Mouse (Mus musculus) heart, postnatal 14 days (tissue): Measurements from ENCODE around the gene Dppa5a. TPM values are rescaled to one million over a fixed set of nuclear protein-coding genes. Genes with fewer than 3 reads are reported as not detected.
"Not testable (repeated sequence)": the region's sequence is repeated elsewhere in the genome, so short reads cannot be mapped to it uniquely, and the experiment has no call there.

Source experiments
- DNase-seq, 2 experiments: peaks; one replicate each; pipeline ENCODE4 v3.0.0; 2021 to 2022
- intact Hi-C: fragments of 180-260 bp; cut with DNase I; formaldehyde crosslinking; loops from one replicate; pipeline ENCODE4 v1.15.1; 2025
- total RNA-seq, 2 experiments: library from RNA; stranded (reverse); gene quantifications; 2 replicates each; pipeline ENCODE4 v1.2.3; 2021

The Dppa5a gene
- total RNA-seq, 2 experiments from 2014 or later: not detected

- intact Hi-C loops: not testable (repeated sequence)
Measured at GRCm38 (mm10) chr9:78327289-78327688, 40.7 kb downstream of the Dppa5a start, which contains the start of gene Omt2b. Gene Omt2b (plus strand): TSS chr9:78327589.

GRCm38 (mm10) chr9:78319499-78319898, 48.5 kb downstream of the Dppa5a start:
- intact Hi-C loops: no loop called here
- DNase-seq: no peak

More at GRCm38 (mm10) chr9:78327289-78327688, 40.7 kb downstream of the Dppa5a start, which contains the start of gene Omt2b:
- DNase-seq: not testable (repeated sequence)

Other genes with a start within 250 kb of the Dppa5a start
- 10 to 100 TPM; 60.1 to 70.6 TPM for gene Gsta4, start 185.4 kb downstream of the Dppa5a start, total RNA-seq
- under 1 TPM in 1 of 2 experiments, not detected in 1; 0.55 TPM for gene Gsta1, start 137.5 kb downstream of the Dppa5a start, total RNA-seq
- not detected for gene Gm3776, start 111.0 kb downstream of the Dppa5a start, total RNA-seq
- gene Gm10639, start 78.3 kb downstream of the Dppa5a start, total RNA-seq: not detected
- not detected for gene Omt2a, start 53.4 kb downstream of the Dppa5a start, total RNA-seq
- not detected for gene Omt2b, start 40.6 kb downstream of the Dppa5a start, total RNA-seq
- gene Gsta2, start 12.4 kb downstream of the Dppa5a start, total RNA-seq: not detected
- gene Ooep, start 10.5 kb upstream of the Dppa5a start, total RNA-seq: not detected
- gene Ddx43, start 27.6 kb upstream of the Dppa5a start, total RNA-seq: not detected
- under 1 TPM; 0.45 to 0.68 TPM for gene Cgas, start 75.1 kb upstream of the Dppa5a start, total RNA-seq
- 10 to 100 TPM; 20.6 to 23.5 TPM for gene Mto1, start 80.0 kb upstream of the Dppa5a start, total RNA-seq
- not detected for gene Gm17324, start 80.6 kb upstream of the Dppa5a start, total RNA-seq
- 1,000 to 10,000 TPM; 1,986 to 2,287 TPM for gene Eef1a1, start 121.0 kb upstream of the Dppa5a start, total RNA-seq
- 1 to 10 TPM; 5.7 to 6.9 TPM for gene Slc17a5, start 219.9 kb upstream of the Dppa5a start, total RNA-seq
- gene Cd109, start 247.4 kb upstream of the Dppa5a start, total RNA-seq: 1 to 10 TPM; 7.0 to 7.1 TPM